Mouse (Mus musculus): ENCODE measurements around the gene Heatr4. TPM values are rescaled to one million over a fixed set of nuclear protein-coding genes. Genes with fewer than 3 reads are reported as not detected.
"Not testable (repeated sequence)": the region's sequence is repeated elsewhere in the genome, so short reads cannot be mapped to it uniquely, and the experiment has no call there.

Gene Heatr4
- total RNA-seq (2014; rRNA removed; ENCODE audit: low replicate concordance) = not detected in 2 replicates
- 0.04 TPM in 1 of 2 replicates, not detected in the other for polyA plus RNA-seq (2015; fragmentation: Nextera tagmentation; extraction: Ambion mirVana)

- no peak within 1 kb of the TSS for H3K27ac ChIP-seq (ENCODE audit: low read depth)
- 89% methylated on average over 4 of the region's 4 CpGs for WGBS
- no peak within 1 kb of the TSS for H3K9ac ChIP-seq (replicated peaks; ENCODE audit: low read depth, low read length)
- H3K4me2 ChIP-seq (ENCODE audit: low read depth, low read length) = no peak within 1 kb of the TSS
- no peak for TF ChIP-seq CTCF (IDR thresholded peaks at IDR 0.05; ENCODE audit: low read depth)
- TF ChIP-seq EP300 (IDR thresholded peaks at IDR 0.05; ENCODE audit: low read depth) = no peak
- no peaks in the 10 kb centered on the region for H3K9me3 ChIP-seq (replicated peaks; ENCODE audit: control insufficient read depth, low read length)
- H3K4me1 ChIP-seq (ENCODE audit: control insufficient read depth, insufficient read depth) = peaks cover 22% of the 10 kb centered on the region
- H3K27me3 ChIP-seq (ENCODE audit: control insufficient read depth, insufficient read depth, low read length) = no peaks in the 10 kb centered on the region
- ATAC-seq (ENCODE audit: insufficient read depth, low read depth) (no peak), DNase-seq (ENCODE audit: low spot score) (no peak)
- no peak within 1 kb of the TSS for H3K4me3 ChIP-seq (ENCODE audit: low read depth, low read length)
- H3K36me3 ChIP-seq (replicated peaks; ENCODE audit: control insufficient read depth, insufficient read depth, low read length) = no peaks in the 10 kb centered on the region
Observed at GRCm38 (mm10) chr12:83984752-83985151, at the start of gene Heatr4. Gene Heatr4 (minus strand): TSS chr12:83984852.

- WGBS = 57% methylated on average over 4 of the region's 4 CpGs
- no peak overlapping the region for H3K9ac ChIP-seq (replicated peaks; ENCODE audit: low read depth, low read length)
- no peaks in the 10 kb centered on the region; the same call in 1 of the 2 replicates for H3K4me1 ChIP-seq (ENCODE audit: control insufficient read depth, insufficient read depth)
- DNase-seq (ENCODE audit: low spot score) (no peak), ATAC-seq (ENCODE audit: insufficient read depth, low read depth) (no peak)
- H3K27ac ChIP-seq (ENCODE audit: low read depth) = no peak overlapping the region
- no peaks in the 10 kb centered on the region; the same call in 1 of the 2 replicates for H3K27me3 ChIP-seq (ENCODE audit: control insufficient read depth, insufficient read depth, low read length)
- no peaks in the 10 kb centered on the region for H3K36me3 ChIP-seq (replicated peaks; ENCODE audit: control insufficient read depth, insufficient read depth, low read length)
- no peak overlapping the region for H3K4me2 ChIP-seq (ENCODE audit: low read depth, low read length)
- no peak overlapping the region for H3K4me3 ChIP-seq (ENCODE audit: low read depth, low read length)
- TF ChIP-seq CTCF (IDR thresholded peaks at IDR 0.05; ENCODE audit: low read depth) (no peak), EP300 (IDR thresholded peaks at IDR 0.05; ENCODE audit: low read depth) (no peak)
- no peaks in the 10 kb centered on the region for H3K9me3 ChIP-seq (replicated peaks; ENCODE audit: control insufficient read depth, low read length)
Observed at GRCm38 (mm10) chr12:84034108-84034507, 49.5 kb upstream of the Heatr4 start.

DNA sequence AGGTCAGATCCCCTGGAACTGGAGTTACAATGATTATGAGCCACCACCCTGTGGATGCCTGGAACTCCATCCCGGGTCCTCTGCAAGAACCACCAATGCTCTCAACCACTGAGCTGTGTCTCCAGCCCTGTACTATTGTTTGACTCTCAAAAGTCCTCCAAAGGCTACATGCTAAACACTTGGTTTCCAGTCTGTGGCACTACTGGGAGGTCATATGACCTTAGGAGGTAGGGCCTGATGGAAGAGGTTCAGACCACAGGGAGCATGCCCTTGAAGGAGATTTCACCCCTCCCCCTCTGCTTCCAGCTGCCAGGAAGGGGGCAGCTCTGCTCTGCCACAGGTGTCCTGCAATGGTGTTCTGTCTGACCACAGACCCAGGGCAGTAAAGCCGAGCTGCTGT is 48.6 kb upstream of the Heatr4 start:
- not testable (repeated sequence) for DNase-seq (ENCODE audit: low spot score); H3K9ac ChIP-seq (replicated peaks; ENCODE audit: low read depth, low read length); H3K4me1 ChIP-seq (ENCODE audit: control insufficient read depth, insufficient read depth); H3K27me3 ChIP-seq (ENCODE audit: control insufficient read depth, insufficient read depth, low read length); H3K9me3 ChIP-seq (replicated peaks; ENCODE audit: control insufficient read depth, low read length); ATAC-seq (ENCODE audit: insufficient read depth, low read depth); H3K36me3 ChIP-seq (replicated peaks; ENCODE audit: control insufficient read depth, insufficient read depth, low read length); H3K27ac ChIP-seq (ENCODE audit: low read depth); H3K4me2 ChIP-seq (ENCODE audit: low read depth, low read length); H3K4me3 ChIP-seq (ENCODE audit: low read depth, low read length)
- WGBS = 69% methylated on average over 2 of the region's 2 CpGs

DNA sequence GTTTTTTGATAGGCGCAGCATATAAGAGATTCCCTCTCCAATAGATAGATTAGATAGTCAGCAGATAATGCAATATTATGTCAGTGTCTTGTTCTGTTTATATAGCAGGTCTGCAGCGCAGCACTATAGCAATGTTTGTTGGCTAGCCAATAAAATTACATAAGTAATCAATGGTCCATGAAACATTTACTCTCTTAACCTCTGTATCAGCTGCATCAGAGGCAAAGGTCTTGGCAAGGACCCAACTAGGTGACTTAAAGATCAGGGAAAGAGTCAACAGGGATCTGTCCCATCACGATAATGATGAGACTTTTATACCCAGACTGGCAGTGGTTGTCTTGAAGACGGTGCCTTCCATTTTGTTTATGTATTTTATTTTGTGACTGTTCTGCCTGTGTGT is 48.2 kb upstream of the Heatr4 start:
- H3K4me3 ChIP-seq (ENCODE audit: low read depth, low read length) = no peak overlapping the region
- DNase-seq (ENCODE audit: low spot score) = no peak
- no peak overlapping the region for H3K27ac ChIP-seq (ENCODE audit: low read depth)
- WGBS = 92% methylated on average over 4 of the region's 4 CpGs
- no peaks in the 10 kb centered on the region for H3K4me1 ChIP-seq (ENCODE audit: control insufficient read depth, insufficient read depth)
- TF ChIP-seq EP300 (IDR thresholded peaks at IDR 0.05; ENCODE audit: low read depth) (no peak), CTCF (IDR thresholded peaks at IDR 0.05; ENCODE audit: low read depth) (no peak)
- H3K27me3 ChIP-seq (ENCODE audit: control insufficient read depth, insufficient read depth, low read length) = no peaks in the 10 kb centered on the region; the same call in 1 of the 2 replicates
- H3K36me3 ChIP-seq (replicated peaks; ENCODE audit: control insufficient read depth, insufficient read depth, low read length) = no peaks in the 10 kb centered on the region
- H3K9me3 ChIP-seq (replicated peaks; ENCODE audit: control insufficient read depth, low read length) = no peaks in the 10 kb centered on the region
- no peak overlapping the region for H3K9ac ChIP-seq (replicated peaks; ENCODE audit: low read depth, low read length)
- no peak for ATAC-seq (ENCODE audit: insufficient read depth, low read depth)
- H3K4me2 ChIP-seq (ENCODE audit: low read depth, low read length) = no peak overlapping the region

DNA sequence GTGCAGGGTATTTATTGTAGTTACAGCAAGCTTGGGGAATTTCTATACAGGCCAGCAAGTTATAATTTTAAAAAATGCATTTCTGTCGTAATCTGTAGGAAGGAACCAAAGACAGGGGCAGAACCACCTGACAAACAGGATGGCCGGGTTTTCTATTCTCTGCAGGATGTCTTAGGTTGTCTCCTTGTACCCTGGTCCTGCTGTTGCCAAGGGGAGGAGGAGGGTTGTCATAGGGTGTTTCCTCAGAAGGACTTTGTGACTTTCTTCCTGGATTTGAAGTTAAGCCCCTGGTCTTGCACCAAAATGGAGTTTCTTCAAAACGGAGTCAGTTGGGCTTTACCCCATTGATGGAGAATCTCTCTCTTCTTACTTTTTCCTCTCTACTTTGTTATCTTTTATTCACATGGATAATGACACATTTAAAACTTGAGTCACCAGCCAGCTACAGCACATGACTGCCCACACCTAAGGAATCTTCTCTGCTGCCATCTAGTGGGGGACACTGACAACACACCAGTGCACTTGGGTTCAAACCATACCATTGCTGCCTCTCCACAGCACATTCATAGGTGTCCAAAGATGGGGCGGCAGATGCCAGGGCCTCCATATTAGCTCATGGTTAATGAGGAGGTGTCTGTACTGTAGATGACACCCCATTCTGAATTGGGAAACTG is 46.1 kb upstream of the Heatr4 start:
- no peaks in the 10 kb centered on the region for H3K27me3 ChIP-seq (ENCODE audit: control insufficient read depth, insufficient read depth, low read length)
- H3K36me3 ChIP-seq (replicated peaks; ENCODE audit: control insufficient read depth, insufficient read depth, low read length) = no peaks in the 10 kb centered on the region
- TF ChIP-seq CTCF (IDR thresholded peaks at IDR 0.05; ENCODE audit: low read depth) = peak; percentile 95
- 0 out of 2 replicates have a peak, but pooled peaks have one; percentile 38 for TF ChIP-seq EP300 (IDR thresholded peaks at IDR 0.05; ENCODE audit: low read depth)
- ATAC-seq (ENCODE audit: insufficient read depth, low read depth) (peak; percentile 79), DNase-seq (ENCODE audit: low spot score) (peak; percentile 72)
- H3K4me1 ChIP-seq (ENCODE audit: control insufficient read depth, insufficient read depth) = no peaks in the 10 kb centered on the region
- no peaks in the 10 kb centered on the region for H3K9me3 ChIP-seq (replicated peaks; ENCODE audit: control insufficient read depth, low read length)
- WGBS = 48% methylated on average over 4 of the region's 4 CpGs
- no peak overlapping the region for H3K4me2 ChIP-seq (ENCODE audit: low read depth, low read length)
- no peak overlapping the region for H3K9ac ChIP-seq (replicated peaks; ENCODE audit: low read depth, low read length)
- H3K4me3 ChIP-seq (ENCODE audit: low read depth, low read length) = no peak overlapping the region
- no peak overlapping the region for H3K27ac ChIP-seq (ENCODE audit: low read depth)

GRCm38 (mm10) chr12:84029043-84029442 is 44.4 kb upstream of the Heatr4 start:
- 95% methylated on average over 1 of the region's 1 CpGs for WGBS
- H3K4me2 ChIP-seq (ENCODE audit: low read depth, low read length); H3K9ac ChIP-seq (replicated peaks; ENCODE audit: low read depth, low read length); ATAC-seq (ENCODE audit: insufficient read depth, low read depth); H3K4me1 ChIP-seq (ENCODE audit: control insufficient read depth, insufficient read depth); H3K27me3 ChIP-seq (ENCODE audit: control insufficient read depth, insufficient read depth, low read length); H3K27ac ChIP-seq (ENCODE audit: low read depth); H3K9me3 ChIP-seq (replicated peaks; ENCODE audit: control insufficient read depth, low read length); H3K4me3 ChIP-seq (ENCODE audit: low read depth, low read length); DNase-seq (ENCODE audit: low spot score); H3K36me3 ChIP-seq (replicated peaks; ENCODE audit: control insufficient read depth, insufficient read depth, low read length): not testable (repeated sequence)

- not testable (repeated sequence) for H3K4me2 ChIP-seq (ENCODE audit: low read depth, low read length); H3K36me3 ChIP-seq (replicated peaks; ENCODE audit: control insufficient read depth, insufficient read depth, low read length); H3K27me3 ChIP-seq (ENCODE audit: control insufficient read depth, insufficient read depth, low read length); H3K9ac ChIP-seq (replicated peaks; ENCODE audit: low read depth, low read length); H3K4me3 ChIP-seq (ENCODE audit: low read depth, low read length); H3K27ac ChIP-seq (ENCODE audit: low read depth); H3K4me1 ChIP-seq (ENCODE audit: control insufficient read depth, insufficient read depth); DNase-seq (ENCODE audit: low spot score); ATAC-seq (ENCODE audit: insufficient read depth, low read depth); H3K9me3 ChIP-seq (replicated peaks; ENCODE audit: control insufficient read depth, low read length)
- 69% methylated on average over 3 of the region's 3 CpGs for WGBS
Observed at GRCm38 (mm10) chr12:84028328-84028727, 43.7 kb upstream of the Heatr4 start.
